Mouse (Mus musculus) limb, embryonic 13.5 days (tissue): ENCODE data around the gene Atg2b. TPM values are rescaled to one million over a fixed set of nuclear protein-coding genes. Genes with fewer than 3 reads are reported as not detected.
A peak's percentile ranks its signal among the peaks of the same experiment; 100 is the strongest.

Experiments
- ATAC-seq: fragments of 200-750 bp; cut with Nextera tagmentation; 2 replicates; pipeline ENCODE4 v1.8.0; 2017; ENCODE audit warnings: low read depth, moderate number of reproducible peaks, moderate TSS enrichment; ENCODE audit not compliant: low FRiP score
- H3K27ac ChIP-seq: fragments of 300-500 bp; sonication (generic); 2 replicates; pipeline ENCODE4 v1.5.1; 2015; ENCODE audit warnings: inconsistent platforms, mild to moderate bottlenecking, moderate library complexity
- H3K27me3 ChIP-seq: fragments of 300-500 bp; sonication (generic); 2 replicates; pipeline ENCODE4 v1.6.1; 2015; ENCODE audit warnings: mild to moderate bottlenecking, inconsistent platforms
- H3K36me3 ChIP-seq: fragments of 300-500 bp; sonication (generic); 2 replicates; pipeline ENCODE4 v1.6.1; 2015; ENCODE audit warnings: inconsistent platforms, mild to moderate bottlenecking, moderate library complexity
- H3K4me1 ChIP-seq: fragments of 300-500 bp; sonication (generic); 2 replicates; pipeline ENCODE4 v1.6.1; 2015; ENCODE audit warnings: inconsistent platforms
- H3K4me2 ChIP-seq: fragments of 300-500 bp; sonication (generic); replicated peaks from 2 replicates; pipeline ENCODE4 v1.6.1; 2015; ENCODE audit warnings: inconsistent platforms, mild to moderate bottlenecking, moderate library complexity
- H3K4me3 ChIP-seq: fragments of 300-500 bp; sonication (generic); 2 replicates; pipeline ENCODE4 v1.5.1; 2015; ENCODE audit warnings: moderate library complexity, mild to moderate bottlenecking, inconsistent platforms
- H3K9ac ChIP-seq: fragments of 300-500 bp; sonication (generic); 2 replicates; pipeline ENCODE4 v1.6.1; 2015; ENCODE audit warnings: mild to moderate bottlenecking, inconsistent platforms
- H3K9me3 ChIP-seq: fragments of 300-500 bp; sonication (generic); 2 replicates; pipeline ENCODE4 v1.6.1; 2016; ENCODE audit warnings: inconsistent platforms
- WGBS: fragments of 180-500 bp; shearing (Covaris S2); methylation state at CpG from one replicate; pipeline ENCODE4 v1.1.7; 2015; 5-methylcytosine and 5-hydroxymethylcytosine counted together
- polyA plus RNA-seq: library from polyadenylated mRNA; unstranded; fragments of >200 nt; fragmentation: Nextera tagmentation; extraction: Ambion mirVana; gene quantifications from 2 replicates; pipeline ENCODE4 v1.2.1, GENCODE M21; 2015

Atg2b gene
- polyA plus RNA-seq, result 12.2 and 14.0 TPM in 2 replicates

GRCm38 (mm10) chr12:105685001-105685691, at the start of gene Atg2b:
TSS of gene Atg2b (minus strand) at chr12:105685211.
- Histone ChIP-seq H3K36me3 (peaks cover 14% of the 10 kb centered on the region), H3K27me3 (no peaks in the 10 kb centered on the region), H3K4me1 (peaks cover 34% of the 10 kb centered on the region), H3K4me2 (peak within 1 kb of the TSS; percentile 90), H3K27ac (peak within 1 kb of the TSS; percentile 92), H3K4me3 (peak within 1 kb of the TSS; percentile 99), H3K9ac (peak within 1 kb of the TSS; percentile 92), H3K9me3 (no peaks in the 10 kb centered on the region)
- ATAC-seq, result peak; percentile 94
- under 1% methylated on average over 73 of the region's 73 CpGs for WGBS

- Histone ChIP-seq H3K27ac (no peak overlapping the region), H3K9me3 (no peaks in the 10 kb centered on the region), H3K4me1 (peaks cover 4% of the 10 kb centered on the region; the same call in 1 of the 2 replicates), H3K27me3 (no peaks in the 10 kb centered on the region), H3K9ac (no peak overlapping the region), H3K4me3 (no peak overlapping the region), H3K36me3 (no peaks in the 10 kb centered on the region), H3K4me2 (no peak overlapping the region)
- no peak for ATAC-seq
- 78% methylated on average over 9 of the region's 9 CpGs for WGBS
Observed at GRCm38 (mm10) chr12:105733370-105734159, 48.6 kb upstream of the Atg2b start.

- Histone ChIP-seq H3K4me1 (no peaks in the 10 kb centered on the region), H3K9ac (no peak overlapping the region), H3K4me3 (no peak overlapping the region), H3K36me3 (no peaks in the 10 kb centered on the region), H3K27ac (no peak overlapping the region), H3K9me3 (no peaks in the 10 kb centered on the region), H3K27me3 (no peaks in the 10 kb centered on the region), H3K4me2 (no peak overlapping the region)
- 81% methylated on average over 6 of the region's 6 CpGs for WGBS
- ATAC-seq, result no peak
Observed at GRCm38 (mm10) chr12:105730851-105731460, 45.9 kb upstream of the Atg2b start.

- 27% methylated on average over 8 of the region's 8 CpGs for WGBS
- Histone ChIP-seq H3K9me3 (no peaks in the 10 kb centered on the region), H3K27ac (no peak overlapping the region), H3K36me3 (no peaks in the 10 kb centered on the region), H3K27me3 (no peaks in the 10 kb centered on the region), H3K4me3 (no peak overlapping the region), H3K4me2 (no peak overlapping the region), H3K4me1 (peaks cover 6% of the 10 kb centered on the region; the same call in 1 of the 2 replicates), H3K9ac (no peak overlapping the region)
- no peak for ATAC-seq
Observed at GRCm38 (mm10) chr12:105727964-105728363, 43.0 kb upstream of the Atg2b start.

GRCm38 (mm10) chr12:105727268-105727667, 42.3 kb upstream of the Atg2b start:
- peaks cover 6% of the 10 kb centered on the region; the same call in 1 of the 2 replicates for H3K4me1 ChIP-seq
- H3K9ac ChIP-seq, result no peak overlapping the region
- no peak overlapping the region for H3K4me3 ChIP-seq
- 83% methylated on average over 3 of the region's 3 CpGs for WGBS
- H3K27ac ChIP-seq, result no peak overlapping the region
- no peak for ATAC-seq
- no peaks in the 10 kb centered on the region for H3K36me3 ChIP-seq
- no peaks in the 10 kb centered on the region for H3K27me3 ChIP-seq
- H3K4me2 ChIP-seq, result no peak overlapping the region
- no peaks in the 10 kb centered on the region for H3K9me3 ChIP-seq

GRCm38 (mm10) chr12:105725736-105726135, 40.7 kb upstream of the Atg2b start:
- Histone ChIP-seq H3K36me3 (no peaks in the 10 kb centered on the region), H3K4me3 (no peak overlapping the region), H3K9me3 (no peaks in the 10 kb centered on the region), H3K4me2 (no peak overlapping the region), H3K27me3 (no peaks in the 10 kb centered on the region), H3K9ac (no peak overlapping the region), H3K4me1 (peaks cover 6% of the 10 kb centered on the region; the same call in 1 of the 2 replicates), H3K27ac (no peak overlapping the region)
- ATAC-seq, result no peak
- 73% methylated on average over 13 of the region's 13 CpGs for WGBS

GRCm38 (mm10) chr12:105724616-105725015, 39.6 kb upstream of the Atg2b start:
- H3K4me2 ChIP-seq, result no peak overlapping the region
- no peaks in the 10 kb centered on the region for H3K27me3 ChIP-seq
- H3K36me3 ChIP-seq, result no peaks in the 10 kb centered on the region
- H3K9me3 ChIP-seq, result no peaks in the 10 kb centered on the region
- H3K9ac ChIP-seq, result no peak overlapping the region
- no peak overlapping the region for H3K4me3 ChIP-seq
- no peak for ATAC-seq
- WGBS, result 42% methylated on average over 1 of the region's 1 CpGs
- H3K4me1 ChIP-seq, result peaks cover 6% of the 10 kb centered on the region; the same call in 1 of the 2 replicates
- H3K27ac ChIP-seq, result no peak overlapping the region

GRCm38 (mm10) chr12:105722657-105723056, 37.6 kb upstream of the Atg2b start:
- H3K4me1 ChIP-seq, result peaks cover 6% of the 10 kb centered on the region; the same call in 1 of the 2 replicates
- H3K4me2 ChIP-seq, result no peak overlapping the region
- no peak for ATAC-seq
- no peaks in the 10 kb centered on the region for H3K9me3 ChIP-seq
- no peaks in the 10 kb centered on the region for H3K36me3 ChIP-seq
- H3K27me3 ChIP-seq, result no peaks in the 10 kb centered on the region
- H3K9ac ChIP-seq, result no peak overlapping the region
- no peak overlapping the region for H3K27ac ChIP-seq
- no peak overlapping the region for H3K4me3 ChIP-seq
- 4% methylated on average over 5 of the region's 5 CpGs for WGBS

GRCm38 (mm10) chr12:105721452-105722132, 36.6 kb upstream of the Atg2b start:
- Histone ChIP-seq H3K9me3 (no peaks in the 10 kb centered on the region), H3K27me3 (no peaks in the 10 kb centered on the region), H3K4me1 (peaks cover 6% of the 10 kb centered on the region; the same call in 1 of the 2 replicates), H3K36me3 (no peaks in the 10 kb centered on the region), H3K27ac (no peak overlapping the region), H3K4me2 (no peak overlapping the region), H3K4me3 (no peak overlapping the region), H3K9ac (no peak overlapping the region)
- no peak for ATAC-seq
- WGBS, result 62% methylated on average over 14 of the region's 14 CpGs

- WGBS, result 80% methylated on average over 3 of the region's 3 CpGs
- Histone ChIP-seq H3K27ac (no peak overlapping the region), H3K4me3 (no peak overlapping the region), H3K4me2 (no peak overlapping the region), H3K27me3 (no peaks in the 10 kb centered on the region), H3K36me3 (no peaks in the 10 kb centered on the region), H3K4me1 (peaks cover 6% of the 10 kb centered on the region; the same call in 1 of the 2 replicates), H3K9ac (no peak overlapping the region), H3K9me3 (no peaks in the 10 kb centered on the region)
- no peak for ATAC-seq
Observed at GRCm38 (mm10) chr12:105720196-105720595, 35.2 kb upstream of the Atg2b start.

- Histone ChIP-seq H3K4me3 (peak overlapping the region; percentile 11; the same call in 1 of the 2 replicates), H3K36me3 (no peaks in the 10 kb centered on the region), H3K4me2 (peak overlapping the region; percentile 42), H3K27me3 (no peaks in the 10 kb centered on the region), H3K4me1 (no peaks in the 10 kb centered on the region), H3K9me3 (no peaks in the 10 kb centered on the region), H3K27ac (no peak overlapping the region), H3K9ac (no peak overlapping the region)
- ATAC-seq, result no peak
- WGBS, result 59% methylated on average over 17 of the region's 17 CpGs
Observed at GRCm38 (mm10) chr12:105718616-105719015, 33.6 kb upstream of the Atg2b start.
